Mouse (Mus musculus): ENCODE measurements around the gene Art3. TPM values are rescaled to one million over a fixed set of nuclear protein-coding genes. Genes with fewer than 3 reads are reported as not detected.

Gene Art3
- polyA plus RNA-seq, 1 experiment from 2014 or later: 92.4 TPM

GRCm38 (mm10) chr5:92309681-92310511 lies 21.7 kb upstream of the Art3 start, which contains the start of gene Sdad1:
TSS of gene Sdad1 (minus strand) at chr5:92310479.
- H3K9me3 ChIP-seq (replicated peaks; ENCODE audit: control insufficient read depth, low read length): no peaks in the 10 kb centered on the region
- whole genome bisulfite sequencing: 2% methylated on average over 41 of the region's 41 CpGs
- peaks cover 11% of the 10 kb centered on the region for H3K4me1 ChIP-seq (ENCODE audit: control insufficient read depth, insufficient read depth, low read length)
- peak within 1 kb of the TSS; percentile 66 for H3K27ac ChIP-seq (ENCODE audit: low read length)
- peaks cover 8% of the 10 kb centered on the region for H3K36me3 ChIP-seq (ENCODE audit: control insufficient read depth, insufficient read depth)
- H3K9ac ChIP-seq (ENCODE audit: low read length): peak within 1 kb of the TSS; percentile 80
- peak within 1 kb of the TSS; percentile 72 for H3K4me3 ChIP-seq (ENCODE audit: low read length)
- H3K4me2 ChIP-seq (ENCODE audit: low read depth, low read length): peak within 1 kb of the TSS; percentile 89
- peak; percentile 91 for ATAC-seq (replicated peaks; ENCODE audit: extremely low read depth, insufficient read depth, low FRiP score)
- no peaks in the 10 kb centered on the region for H3K27me3 ChIP-seq (ENCODE audit: control insufficient read depth, insufficient read depth, low read length)

- no peak overlapping the region for H3K27ac ChIP-seq (ENCODE audit: low read length)
- H3K9ac ChIP-seq (ENCODE audit: low read length): no peak overlapping the region
- no peak overlapping the region for H3K4me2 ChIP-seq (ENCODE audit: low read depth, low read length)
- 13% methylated on average over 13 of the region's 13 CpGs for WGBS
- no peaks in the 10 kb centered on the region for H3K9me3 ChIP-seq (replicated peaks; ENCODE audit: control insufficient read depth, low read length)
- H3K4me3 ChIP-seq (ENCODE audit: low read length): no peak overlapping the region
- no peak for ATAC-seq (replicated peaks; ENCODE audit: extremely low read depth, insufficient read depth, low FRiP score)
- peaks cover 11% of the 10 kb centered on the region for H3K4me1 ChIP-seq (ENCODE audit: control insufficient read depth, insufficient read depth, low read length)
- no peaks in the 10 kb centered on the region for H3K27me3 ChIP-seq (ENCODE audit: control insufficient read depth, insufficient read depth, low read length)
- H3K36me3 ChIP-seq (ENCODE audit: control insufficient read depth, insufficient read depth): no peaks in the 10 kb centered on the region
Observed at GRCm38 (mm10) chr5:92312046-92312715, 19.4 kb upstream of the Art3 start.

DNA sequence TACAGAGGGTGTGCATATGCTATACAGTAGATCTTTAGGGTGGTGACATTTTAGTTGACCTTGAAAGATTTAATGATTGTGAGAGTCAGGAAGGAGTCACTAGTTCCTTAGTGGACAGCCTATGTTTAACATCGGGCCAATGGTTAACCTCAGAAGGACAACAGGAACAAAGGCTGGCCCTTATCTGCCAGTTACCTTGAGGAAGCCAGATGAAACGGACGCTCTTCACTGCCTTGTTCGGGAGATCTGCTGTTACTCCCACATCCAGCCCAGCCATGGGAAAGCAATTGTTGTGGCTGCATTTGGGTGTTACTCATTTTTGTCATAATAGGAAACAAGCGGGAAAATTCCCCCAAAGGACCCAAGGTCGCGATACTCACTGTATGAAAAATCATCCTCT lies 17.9 kb upstream of the Art3 start:
- Histone ChIP-seq H3K36me3 (ENCODE audit: control insufficient read depth, insufficient read depth) (no peaks in the 10 kb centered on the region), H3K9me3 (replicated peaks; ENCODE audit: control insufficient read depth, low read length) (no peaks in the 10 kb centered on the region), H3K4me2 (ENCODE audit: low read depth, low read length) (no peak overlapping the region), H3K4me1 (ENCODE audit: control insufficient read depth, insufficient read depth, low read length) (peaks cover 6% of the 10 kb centered on the region), H3K27me3 (ENCODE audit: control insufficient read depth, insufficient read depth, low read length) (no peaks in the 10 kb centered on the region), H3K4me3 (ENCODE audit: low read length) (no peak overlapping the region), H3K9ac (ENCODE audit: low read length) (no peak overlapping the region), H3K27ac (ENCODE audit: low read length) (no peak overlapping the region)
- WGBS: 43% methylated on average over 7 of the region's 7 CpGs
- no peak for ATAC-seq (replicated peaks; ENCODE audit: extremely low read depth, insufficient read depth, low FRiP score)

GRCm38 (mm10) chr5:92318119-92318518 lies 13.5 kb upstream of the Art3 start:
- Histone ChIP-seq H3K9me3 (replicated peaks; ENCODE audit: control insufficient read depth, low read length) (no peaks in the 10 kb centered on the region), H3K9ac (ENCODE audit: low read length) (no peak overlapping the region), H3K36me3 (ENCODE audit: control insufficient read depth, insufficient read depth) (no peaks in the 10 kb centered on the region), H3K27me3 (ENCODE audit: control insufficient read depth, insufficient read depth, low read length) (no peaks in the 10 kb centered on the region), H3K27ac (ENCODE audit: low read length) (no peak overlapping the region), H3K4me1 (ENCODE audit: control insufficient read depth, insufficient read depth, low read length) (peaks cover 4% of the 10 kb centered on the region), H3K4me3 (ENCODE audit: low read length) (no peak overlapping the region), H3K4me2 (ENCODE audit: low read depth, low read length) (no peak overlapping the region)
- ATAC-seq (replicated peaks; ENCODE audit: extremely low read depth, insufficient read depth, low FRiP score): no peak
- 78% methylated on average over 7 of the region's 7 CpGs for WGBS

GRCm38 (mm10) chr5:92318596-92318995 lies 13.0 kb upstream of the Art3 start:
- no peaks in the 10 kb centered on the region for H3K36me3 ChIP-seq (ENCODE audit: control insufficient read depth, insufficient read depth)
- H3K27me3 ChIP-seq (ENCODE audit: control insufficient read depth, insufficient read depth, low read length): no peaks in the 10 kb centered on the region
- H3K4me2 ChIP-seq (ENCODE audit: low read depth, low read length): no peak overlapping the region
- no peak overlapping the region for H3K9ac ChIP-seq (ENCODE audit: low read length)
- H3K4me3 ChIP-seq (ENCODE audit: low read length): no peak overlapping the region
- H3K9me3 ChIP-seq (replicated peaks; ENCODE audit: control insufficient read depth, low read length): no peaks in the 10 kb centered on the region
- no peak for ATAC-seq (replicated peaks; ENCODE audit: extremely low read depth, insufficient read depth, low FRiP score)
- peaks cover 6% of the 10 kb centered on the region for H3K4me1 ChIP-seq (ENCODE audit: control insufficient read depth, insufficient read depth, low read length)
- 88% methylated on average over 14 of the region's 14 CpGs for WGBS
- H3K27ac ChIP-seq (ENCODE audit: low read length): no peak overlapping the region

DNA sequence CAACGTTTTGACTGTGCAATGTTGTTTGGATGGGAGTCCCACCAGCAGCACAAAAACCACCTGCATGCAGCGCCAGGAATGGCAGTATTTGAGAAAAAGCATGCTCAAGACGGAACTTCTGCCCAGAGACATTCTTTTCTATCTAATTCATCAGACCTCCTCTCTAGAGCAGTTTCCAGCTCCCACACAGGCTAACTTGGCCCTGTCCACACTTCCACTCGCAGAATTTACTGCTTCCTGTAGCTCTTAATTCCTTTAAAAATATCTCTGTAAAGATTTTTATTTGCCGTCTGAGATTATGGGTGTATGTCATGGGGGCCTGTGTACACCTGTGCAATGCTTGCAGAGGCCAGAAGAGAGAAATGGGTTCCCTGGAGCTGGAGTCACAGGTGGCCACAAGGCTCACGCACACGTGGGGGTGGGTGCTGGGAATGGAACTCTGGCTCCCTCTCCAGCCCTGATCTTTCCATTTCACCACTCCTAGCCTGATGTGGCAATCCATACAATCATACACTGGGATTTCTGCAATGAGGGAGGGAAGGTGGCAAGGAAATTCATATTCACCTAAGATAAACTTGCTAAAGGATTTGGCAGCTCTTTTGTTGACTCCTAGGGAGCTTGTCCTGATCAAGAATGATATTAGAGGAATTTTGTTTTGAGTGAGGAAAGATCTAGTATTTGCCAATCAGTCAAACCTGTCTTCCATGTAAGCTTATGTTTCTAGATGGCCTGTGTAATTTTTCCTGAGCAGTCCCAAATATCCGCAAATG lies 9.8 kb upstream of the Art3 start:
- Histone ChIP-seq H3K27ac (ENCODE audit: low read length) (no peak overlapping the region), H3K4me3 (ENCODE audit: low read length) (no peak overlapping the region), H3K9me3 (replicated peaks; ENCODE audit: control insufficient read depth, low read length) (no peaks in the 10 kb centered on the region), H3K4me1 (ENCODE audit: control insufficient read depth, insufficient read depth, low read length) (peaks cover 6% of the 10 kb centered on the region), H3K36me3 (ENCODE audit: control insufficient read depth, insufficient read depth) (no peaks in the 10 kb centered on the region), H3K4me2 (ENCODE audit: low read depth, low read length) (no peak overlapping the region), H3K27me3 (ENCODE audit: control insufficient read depth, insufficient read depth, low read length) (no peaks in the 10 kb centered on the region; the same call in 1 of the 2 replicates), H3K9ac (ENCODE audit: low read length) (no peak overlapping the region)
- no peak for ATAC-seq (replicated peaks; ENCODE audit: extremely low read depth, insufficient read depth, low FRiP score)
- WGBS: 62% methylated on average over 8 of the region's 8 CpGs

DNA sequence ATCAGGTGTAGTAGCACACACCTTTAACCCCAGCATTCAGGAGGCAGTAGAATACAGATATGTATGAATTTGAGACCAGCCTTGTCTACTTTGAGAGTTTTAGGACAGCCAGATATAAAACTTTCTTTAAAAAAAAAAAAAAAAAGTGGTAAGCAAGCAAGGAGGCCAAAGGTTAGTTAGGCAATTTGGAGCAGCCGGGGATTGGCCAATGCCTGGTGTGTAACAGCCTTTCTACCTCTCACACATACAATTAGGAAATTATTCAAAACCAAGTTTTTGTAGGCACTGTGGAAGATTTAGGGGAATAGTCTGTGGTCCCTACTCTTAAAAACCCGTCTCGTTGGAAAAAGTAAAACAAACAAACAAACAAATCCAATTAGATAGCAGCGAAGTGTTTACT lies 9.0 kb upstream of the Art3 start:
- no peaks in the 10 kb centered on the region; the same call in 1 of the 2 replicates for H3K27me3 ChIP-seq (ENCODE audit: control insufficient read depth, insufficient read depth, low read length)
- H3K9me3 ChIP-seq (replicated peaks; ENCODE audit: control insufficient read depth, low read length): no peaks in the 10 kb centered on the region
- peaks cover 6% of the 10 kb centered on the region for H3K4me1 ChIP-seq (ENCODE audit: control insufficient read depth, insufficient read depth, low read length)
- H3K9ac ChIP-seq (ENCODE audit: low read length): no peak overlapping the region
- WGBS: 81% methylated on average over 4 of the region's 4 CpGs
- H3K4me2 ChIP-seq (ENCODE audit: low read depth, low read length): no peak overlapping the region
- ATAC-seq (replicated peaks; ENCODE audit: extremely low read depth, insufficient read depth, low FRiP score): no peak
- no peak overlapping the region for H3K4me3 ChIP-seq (ENCODE audit: low read length)
- H3K36me3 ChIP-seq (ENCODE audit: control insufficient read depth, insufficient read depth): no peaks in the 10 kb centered on the region
- H3K27ac ChIP-seq (ENCODE audit: low read length): no peak overlapping the region

- no peak overlapping the region for H3K4me2 ChIP-seq (ENCODE audit: low read depth, low read length)
- H3K4me3 ChIP-seq (ENCODE audit: low read length): no peak overlapping the region
- 35% methylated on average over 5 of the region's 5 CpGs for WGBS
- no peak overlapping the region for H3K27ac ChIP-seq (ENCODE audit: low read length)
- no peaks in the 10 kb centered on the region for H3K36me3 ChIP-seq (ENCODE audit: control insufficient read depth, insufficient read depth)
- H3K9ac ChIP-seq (ENCODE audit: low read length): no peak overlapping the region
- peaks cover 6% of the 10 kb centered on the region for H3K4me1 ChIP-seq (ENCODE audit: control insufficient read depth, insufficient read depth, low read length)
- H3K27me3 ChIP-seq (ENCODE audit: control insufficient read depth, insufficient read depth, low read length): no peaks in the 10 kb centered on the region; the same call in 1 of the 2 replicates
- H3K9me3 ChIP-seq (replicated peaks; ENCODE audit: control insufficient read depth, low read length): no peaks in the 10 kb centered on the region
- peak; percentile 75 for ATAC-seq (replicated peaks; ENCODE audit: extremely low read depth, insufficient read depth, low FRiP score)
Observed at GRCm38 (mm10) chr5:92323264-92323663, 8.4 kb upstream of the Art3 start.

Data from heart, embryonic 16.5 days (tissue).